Mouse (Mus musculus): ENCODE results near the gene Lnx2.

DNA sequence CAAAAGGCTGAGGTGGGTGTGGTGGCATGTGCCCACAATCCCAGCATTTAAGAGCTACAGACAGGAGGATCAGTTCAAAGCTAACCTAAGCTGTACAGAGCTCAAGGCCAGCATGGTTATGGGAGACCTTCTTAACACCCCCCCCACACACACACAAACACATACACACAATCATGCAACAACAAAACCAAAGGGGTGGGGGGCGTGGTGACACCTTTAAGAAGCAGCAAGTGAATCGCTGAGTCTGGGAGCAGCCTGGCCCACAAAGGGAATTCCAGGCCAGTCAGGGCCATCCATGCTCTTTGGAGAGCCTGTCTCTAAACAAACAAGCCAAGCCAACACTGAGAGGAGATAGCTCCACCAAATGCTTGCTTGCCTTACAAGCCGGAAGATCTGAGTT lies 38.8 kb downstream of the Lnx2 start:
- no peak for TF ChIP-seq EP300 (optimal IDR thresholded peaks at IDR 0.05)
- TF ChIP-seq CTCF (IDR thresholded peaks at IDR 0.05; ENCODE audit: low read depth), result no peak
